Mouse (Mus musculus): Measurements from ENCODE around the gene Hoxa4.

Gene Hoxa4

GRCm38 (mm10) chr6:52177806-52178205 lies 13.7 kb downstream of the Hoxa4 start:
- DNase-seq, result no peak

- DNase-seq, result no peak
Measured at GRCm38 (mm10) chr6:52177061-52177735, 14.4 kb downstream of the Hoxa4 start, which contains the start of gene 5730596B20Rik. Gene 5730596B20Rik (plus strand): TSS chr6:52177498.

GRCm38 (mm10) chr6:52176391-52176790 lies 15.2 kb downstream of the Hoxa4 start:
- DNase-seq, result no peak

- no peak for DNase-seq
Measured at GRCm38 (mm10) chr6:52175864-52176263, 15.7 kb downstream of the Hoxa4 start.

GRCm38 (mm10) chr6:52174968-52175751 lies 16.4 kb downstream of the Hoxa4 start:
- DNase-seq, result no peak

GRCm38 (mm10) chr6:52173648-52174047 lies 17.9 kb downstream of the Hoxa4 start:
- DNase-seq, result no peak

- peak; percentile 60 for DNase-seq
Measured at GRCm38 (mm10) chr6:52172501-52172900, 19.1 kb downstream of the Hoxa4 start.

GRCm38 (mm10) chr6:52171938-52172337 lies 19.6 kb downstream of the Hoxa4 start:
- DNase-seq, result no peak

- no peak for DNase-seq
Measured at GRCm38 (mm10) chr6:52171331-52171730, 20.2 kb downstream of the Hoxa4 start.

GRCm38 (mm10) chr6:52170898-52171223 lies 20.7 kb downstream of the Hoxa4 start:
- no peak for DNase-seq

GRCm38 (mm10) chr6:52170166-52170897 lies 21.2 kb downstream of the Hoxa4 start:
- DNase-seq, result no peak

- no peak for DNase-seq
Measured at GRCm38 (mm10) chr6:52169499-52170165, 21.9 kb downstream of the Hoxa4 start.

- DNase-seq, result no peak
Measured at GRCm38 (mm10) chr6:52168191-52169055, 23.1 kb downstream of the Hoxa4 start.

- DNase-seq, result no peak
Measured at GRCm38 (mm10) chr6:52167736-52168161, 23.8 kb downstream of the Hoxa4 start.

GRCm38 (mm10) chr6:52167176-52167575 lies 24.4 kb downstream of the Hoxa4 start:
- DNase-seq, result no peak

- DNase-seq, result no peak
Measured at GRCm38 (mm10) chr6:52166431-52167077, 25.0 kb downstream of the Hoxa4 start.

GRCm38 (mm10) chr6:52165441-52166370 lies 25.8 kb downstream of the Hoxa4 start:
- no peak for DNase-seq

GRCm38 (mm10) chr6:52164626-52165440 lies 26.7 kb downstream of the Hoxa4 start, which contains the start of gene Hoxa2:
Gene Hoxa2 (minus strand): TSS chr6:52164831.
- no peak for DNase-seq

GRCm38 (mm10) chr6:52164051-52164625 lies 27.4 kb downstream of the Hoxa4 start:
- no peak for DNase-seq

Data from thymus, postnatal 4 days (tissue).